Mouse (Mus musculus): ENCODE data around the gene Tm4sf20. TPM values are rescaled to one million over a fixed set of nuclear protein-coding genes. Genes with fewer than 3 reads are reported as not detected.

Gene Tm4sf20
- polyA plus RNA-seq, 1 experiment, result not detected

DNA sequence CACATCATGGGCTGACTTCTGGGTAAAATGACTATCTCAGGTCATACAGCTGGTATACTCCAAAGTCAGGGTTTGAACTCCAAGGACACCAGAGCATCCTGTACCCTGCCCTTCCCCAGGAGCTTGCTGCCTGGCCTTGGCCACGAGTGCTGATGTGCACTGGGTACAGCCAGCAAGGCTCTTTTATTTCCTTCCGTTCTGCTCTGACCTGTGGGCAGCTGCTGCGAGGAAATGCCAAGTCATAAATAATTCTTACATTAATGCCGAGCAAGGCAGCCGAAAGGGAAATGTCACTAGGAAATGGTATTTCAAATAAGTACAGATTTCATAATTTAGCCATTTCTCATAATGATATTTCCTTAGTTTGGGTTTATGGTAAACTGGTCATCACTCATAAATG lies 30.0 kb upstream of the Tm4sf20 start:
- peaks cover 12% of the 10 kb centered on the region for H3K9me3 ChIP-seq
- TF ChIP-seq GATA1 (IDR thresholded peaks at IDR 0.05; ENCODE audit: borderline replicate concordance, low read length) (no peak), FLI1 (IDR thresholded peaks at IDR 0.05; ENCODE audit: low read length) (no peak)
- peaks cover 32% of the 10 kb centered on the region for H3K4me1 ChIP-seq
- H3K27me3 ChIP-seq (replicated peaks), result peaks cover 4% of the 10 kb centered on the region
- H3K4me3 ChIP-seq (replicated peaks), result no peak overlapping the region
- H3K36me3 ChIP-seq (replicated peaks; ENCODE audit: low read length), result no peaks in the 10 kb centered on the region

DNA sequence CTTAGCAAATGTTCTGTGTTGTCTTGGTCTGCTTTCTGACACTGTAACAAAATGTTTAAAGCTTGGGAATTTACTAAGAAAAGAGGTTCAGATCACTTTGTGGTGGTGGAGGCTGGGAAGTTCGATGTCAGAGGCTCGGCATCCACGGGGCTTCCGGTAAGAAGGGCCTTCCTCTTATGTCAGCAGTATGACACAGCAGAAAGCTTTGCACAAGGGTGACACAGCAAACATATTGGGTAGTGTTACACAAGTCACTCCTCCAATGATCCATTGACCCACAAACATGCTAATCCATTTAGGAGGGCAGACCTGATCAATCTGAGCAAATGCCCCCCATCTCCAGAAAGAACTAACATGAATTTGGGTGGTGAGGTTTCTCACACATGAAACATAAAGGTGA lies 28.8 kb upstream of the Tm4sf20 start:
- Histone ChIP-seq H3K4me3 (replicated peaks) (no peak overlapping the region), H3K9me3 (peaks cover 17% of the 10 kb centered on the region), H3K36me3 (replicated peaks; ENCODE audit: low read length) (no peaks in the 10 kb centered on the region), H3K4me1 (peaks cover 36% of the 10 kb centered on the region), H3K27me3 (replicated peaks) (peaks cover 4% of the 10 kb centered on the region)
- TF ChIP-seq FLI1 (IDR thresholded peaks at IDR 0.05; ENCODE audit: low read length), result no peak
- TF ChIP-seq GATA1 (IDR thresholded peaks at IDR 0.05; ENCODE audit: borderline replicate concordance, low read length), result no peak

DNA sequence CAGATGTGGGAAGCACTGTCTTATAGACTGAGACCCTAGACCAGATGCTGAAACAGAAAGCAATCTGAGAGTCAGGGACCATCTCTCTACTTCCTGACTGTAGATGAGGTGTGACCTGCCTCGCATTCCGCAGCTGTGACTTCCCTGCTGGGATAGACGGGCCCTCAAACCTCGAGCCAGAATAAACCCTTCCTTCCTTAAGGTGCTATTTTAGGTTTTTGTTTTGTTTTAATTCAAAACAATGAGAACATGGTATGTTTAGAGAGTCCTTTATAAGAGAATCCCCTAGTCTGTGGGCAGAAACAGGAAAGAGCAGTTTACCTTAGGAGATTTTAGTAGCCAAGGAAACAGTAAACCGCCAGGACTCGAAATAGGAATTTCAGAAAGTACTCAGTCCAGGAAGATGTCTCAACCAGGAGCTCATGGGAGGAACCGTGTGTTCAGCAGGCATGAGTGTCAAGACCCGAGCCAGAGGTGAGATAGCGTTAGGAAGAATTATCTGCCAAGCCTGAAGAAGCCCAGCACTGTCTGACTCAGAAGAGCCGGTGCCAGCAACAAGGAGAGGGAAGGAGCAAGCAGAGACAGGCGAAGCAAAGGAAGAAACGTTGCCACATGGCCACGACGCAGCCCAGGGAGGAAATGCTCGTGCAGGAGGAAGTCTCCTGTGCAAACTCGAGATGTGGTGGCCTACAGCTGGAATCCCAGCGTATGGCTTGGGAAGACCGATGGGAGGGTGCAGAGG lies 27.6 kb upstream of the Tm4sf20 start:
- no peak for TF ChIP-seq GATA1 (IDR thresholded peaks at IDR 0.05; ENCODE audit: borderline replicate concordance, low read length)
- no peak for TF ChIP-seq FLI1 (IDR thresholded peaks at IDR 0.05; ENCODE audit: low read length)
- H3K9me3 ChIP-seq, result peaks cover 18% of the 10 kb centered on the region
- H3K36me3 ChIP-seq (replicated peaks; ENCODE audit: low read length), result no peaks in the 10 kb centered on the region
- peaks cover 40% of the 10 kb centered on the region for H3K4me1 ChIP-seq
- H3K4me3 ChIP-seq (replicated peaks), result peak overlapping the region; percentile 57
- H3K27me3 ChIP-seq (replicated peaks), result no peaks in the 10 kb centered on the region

- TF ChIP-seq GATA1 (IDR thresholded peaks at IDR 0.05; ENCODE audit: borderline replicate concordance, low read length) (no peak), FLI1 (IDR thresholded peaks at IDR 0.05; ENCODE audit: low read length) (no peak)
- H3K4me3 ChIP-seq (replicated peaks), result no peak overlapping the region
Measured at GRCm38 (mm10) chr1:82795211-82795610, 26.9 kb upstream of the Tm4sf20 start.

DNA sequence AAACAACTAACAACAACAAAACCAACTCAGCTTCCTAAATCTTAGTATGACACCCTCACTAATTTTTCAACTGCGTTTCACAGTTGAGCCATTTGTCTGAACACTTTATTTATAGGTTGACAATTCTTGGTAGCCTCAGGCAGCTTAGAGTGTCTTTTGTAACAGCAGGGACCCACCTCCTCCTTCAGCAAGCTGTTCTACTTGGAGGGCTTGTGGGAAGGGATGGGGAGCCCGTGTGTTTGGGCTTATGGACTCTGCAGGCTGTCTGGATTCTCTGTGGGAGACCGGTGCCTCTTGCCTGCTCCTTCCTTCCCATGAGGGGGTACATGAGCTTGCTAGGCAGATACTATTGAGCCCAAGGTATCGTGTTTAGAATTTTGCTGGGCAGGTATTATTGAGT lies 25.7 kb upstream of the Tm4sf20 start:
- TF ChIP-seq GATA1 (IDR thresholded peaks at IDR 0.05; ENCODE audit: borderline replicate concordance, low read length), result no peak
- TF ChIP-seq FLI1 (IDR thresholded peaks at IDR 0.05; ENCODE audit: low read length), result no peak
- Histone ChIP-seq H3K4me3 (replicated peaks) (no peak overlapping the region), H3K4me1 (peaks cover 43% of the 10 kb centered on the region), H3K27me3 (replicated peaks) (peaks cover 1% of the 10 kb centered on the region), H3K36me3 (replicated peaks; ENCODE audit: low read length) (no peaks in the 10 kb centered on the region), H3K9me3 (peaks cover 23% of the 10 kb centered on the region)

More at GRCm38 (mm10) chr1:82795211-82795610, 26.9 kb upstream of the Tm4sf20 start:
- H3K27me3 ChIP-seq (replicated peaks), result peaks cover 1% of the 10 kb centered on the region
- no peaks in the 10 kb centered on the region for H3K36me3 ChIP-seq (replicated peaks; ENCODE audit: low read length)
- peaks cover 43% of the 10 kb centered on the region for H3K4me1 ChIP-seq
- H3K9me3 ChIP-seq, result peaks cover 18% of the 10 kb centered on the region

GRCm38 (mm10) chr1:82793110-82793509 lies 24.8 kb upstream of the Tm4sf20 start:
- Histone ChIP-seq H3K27me3 (replicated peaks) (peaks cover 1% of the 10 kb centered on the region), H3K9me3 (peaks cover 23% of the 10 kb centered on the region), H3K4me3 (replicated peaks) (no peak overlapping the region), H3K36me3 (replicated peaks; ENCODE audit: low read length) (no peaks in the 10 kb centered on the region), H3K4me1 (peaks cover 39% of the 10 kb centered on the region)
- TF ChIP-seq FLI1 (IDR thresholded peaks at IDR 0.05; ENCODE audit: low read length) (no peak), GATA1 (IDR thresholded peaks at IDR 0.05; ENCODE audit: borderline replicate concordance, low read length) (no peak)

GRCm38 (mm10) chr1:82792238-82792637 lies 24.0 kb upstream of the Tm4sf20 start:
- no peak overlapping the region for H3K4me3 ChIP-seq (replicated peaks)
- TF ChIP-seq GATA1 (IDR thresholded peaks at IDR 0.05; ENCODE audit: borderline replicate concordance, low read length), result no peak
- no peak for TF ChIP-seq FLI1 (IDR thresholded peaks at IDR 0.05; ENCODE audit: low read length)
- peaks cover 1% of the 10 kb centered on the region for H3K27me3 ChIP-seq (replicated peaks)
- H3K4me1 ChIP-seq, result peaks cover 40% of the 10 kb centered on the region
- peaks cover 23% of the 10 kb centered on the region for H3K9me3 ChIP-seq
- no peaks in the 10 kb centered on the region for H3K36me3 ChIP-seq (replicated peaks; ENCODE audit: low read length)

DNA sequence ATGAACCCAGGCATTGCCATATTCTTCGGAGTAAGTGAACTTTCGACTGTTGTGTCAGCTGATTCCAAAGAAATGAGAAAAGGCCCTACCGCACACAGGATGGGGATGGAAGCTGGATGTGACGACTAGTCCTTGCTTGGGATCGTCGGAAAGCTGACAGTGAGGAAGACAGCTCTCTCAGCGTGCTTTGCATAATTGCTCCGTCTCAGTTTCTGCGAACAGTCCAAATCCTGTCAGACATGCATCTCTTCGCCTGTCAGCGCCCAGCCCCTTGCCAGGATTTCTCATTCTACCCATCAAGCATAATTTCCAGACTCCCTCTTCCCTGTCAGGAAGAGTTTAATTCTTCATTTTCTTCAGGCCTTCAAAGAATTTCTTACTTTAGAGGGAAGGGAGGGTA lies 22.8 kb upstream of the Tm4sf20 start:
- Histone ChIP-seq H3K4me3 (replicated peaks) (no peak overlapping the region), H3K9me3 (peaks cover 12% of the 10 kb centered on the region; the same call in 1 of the 2 replicates), H3K36me3 (replicated peaks; ENCODE audit: low read length) (no peaks in the 10 kb centered on the region), H3K4me1 (peaks cover 34% of the 10 kb centered on the region), H3K27me3 (replicated peaks) (peaks cover 2% of the 10 kb centered on the region)
- TF ChIP-seq GATA1 (IDR thresholded peaks at IDR 0.05; ENCODE audit: borderline replicate concordance, low read length), result no peak
- no peak for TF ChIP-seq FLI1 (IDR thresholded peaks at IDR 0.05; ENCODE audit: low read length)

DNA sequence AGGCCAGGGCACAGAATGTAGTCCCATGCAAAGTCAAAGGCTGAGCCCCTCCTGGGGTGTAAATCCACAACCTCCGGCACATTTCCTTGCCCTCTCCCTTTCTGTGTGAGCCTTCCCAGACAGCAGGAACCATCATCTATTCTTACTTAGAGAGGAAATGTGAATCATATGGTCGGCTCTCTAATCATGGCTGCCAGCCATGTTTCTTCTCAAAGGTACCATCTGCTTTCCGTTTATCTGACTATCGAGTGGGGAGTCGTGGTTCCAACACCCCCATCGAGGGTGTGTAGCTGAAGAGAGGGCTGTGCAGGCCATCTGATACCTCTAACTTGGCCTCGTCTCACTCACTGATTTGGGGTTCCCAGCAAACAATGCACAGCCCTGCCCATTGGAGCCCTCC lies 19.8 kb upstream of the Tm4sf20 start:
- Histone ChIP-seq H3K9me3 (peaks cover 11% of the 10 kb centered on the region; the same call in 1 of the 2 replicates), H3K36me3 (replicated peaks; ENCODE audit: low read length) (no peaks in the 10 kb centered on the region)

DNA sequence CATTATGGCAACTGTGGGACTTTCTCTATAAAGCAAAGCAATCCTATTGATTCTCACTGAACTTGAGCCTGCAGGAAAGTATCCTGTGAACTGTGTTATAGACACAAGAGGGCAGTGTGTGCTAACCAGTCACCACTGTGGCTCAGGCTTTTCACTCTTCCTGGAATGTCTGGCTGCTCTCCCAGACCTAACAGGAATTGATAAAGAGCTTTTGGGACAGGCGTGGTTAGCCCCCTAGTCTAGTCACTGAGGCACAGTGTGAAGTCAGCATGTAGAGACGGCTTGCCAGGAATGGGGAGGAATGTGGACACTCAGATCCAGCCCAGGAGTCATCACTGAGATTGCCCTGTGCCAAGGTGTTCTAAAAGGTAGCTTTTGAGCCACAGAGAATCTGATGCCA lies 19.2 kb upstream of the Tm4sf20 start:
- Histone ChIP-seq H3K9me3 (peaks cover 9% of the 10 kb centered on the region; the same call in 1 of the 2 replicates), H3K4me3 (replicated peaks) (no peak overlapping the region), H3K4me1 (peaks cover 26% of the 10 kb centered on the region), H3K36me3 (replicated peaks; ENCODE audit: low read length) (no peaks in the 10 kb centered on the region), H3K27me3 (replicated peaks) (peaks cover 17% of the 10 kb centered on the region)
- TF ChIP-seq GATA1 (IDR thresholded peaks at IDR 0.05; ENCODE audit: borderline replicate concordance, low read length) (no peak), FLI1 (IDR thresholded peaks at IDR 0.05; ENCODE audit: low read length) (no peak)

More for the DNA sequence above, 19.8 kb upstream of the Tm4sf20 start:
- Histone ChIP-seq H3K27me3 (replicated peaks) (peaks cover 17% of the 10 kb centered on the region), H3K4me1 (peaks cover 27% of the 10 kb centered on the region), H3K4me3 (replicated peaks) (no peak overlapping the region)
- TF ChIP-seq GATA1 (IDR thresholded peaks at IDR 0.05; ENCODE audit: borderline replicate concordance, low read length) (no peak), FLI1 (IDR thresholded peaks at IDR 0.05; ENCODE audit: low read length) (no peak)

Data from megakaryocyte, embryonic 14.5 days (primary cell).